Mouse (Mus musculus): ENCODE data around the gene Ccdc162.

Ccdc162 gene

GRCm38 (mm10) chr10:41632062-41632461, 84.4 kb downstream of the Ccdc162 start:
- no peak for DNase-seq

- no peak for DNase-seq
These were observed 89.4 kb downstream of the Ccdc162 start for GRCm38 (mm10) chr10:41626996-41627395.

GRCm38 (mm10) chr10:41619988-41620387, 96.4 kb downstream of the Ccdc162 start:
- no peak for DNase-seq

- no peak for DNase-seq
These were observed 100.9 kb downstream of the Ccdc162 start for GRCm38 (mm10) chr10:41615487-41615886.

- peak; percentile 54 for DNase-seq
These were observed 104.5 kb downstream of the Ccdc162 start for GRCm38 (mm10) chr10:41611941-41612340.

GRCm38 (mm10) chr10:41609475-41609874, 107.0 kb downstream of the Ccdc162 start:
- DNase-seq: peak; percentile 27

GRCm38 (mm10) chr10:41608485-41608884, 107.9 kb downstream of the Ccdc162 start:
- DNase-seq: no peak

- DNase-seq: no peak
These were observed 113.8 kb downstream of the Ccdc162 start for GRCm38 (mm10) chr10:41602667-41603066.

- no peak for DNase-seq
These were observed 114.4 kb downstream of the Ccdc162 start for GRCm38 (mm10) chr10:41601898-41602545.

- DNase-seq: no peak
These were observed 115.1 kb downstream of the Ccdc162 start for GRCm38 (mm10) chr10:41601302-41601701.

- DNase-seq: no peak
These were observed 117.4 kb downstream of the Ccdc162 start for GRCm38 (mm10) chr10:41599051-41599450.

- no peak for DNase-seq
These were observed 118.2 kb downstream of the Ccdc162 start for GRCm38 (mm10) chr10:41598221-41598620.

GRCm38 (mm10) chr10:41595550-41595949, 120.9 kb downstream of the Ccdc162 start:
- DNase-seq: no peak

- DNase-seq: peak; percentile 22
These were observed 121.5 kb downstream of the Ccdc162 start for GRCm38 (mm10) chr10:41594957-41595356.

- no peak for DNase-seq
These were observed 122.0 kb downstream of the Ccdc162 start for GRCm38 (mm10) chr10:41594433-41594832.

- no peak for DNase-seq
These were observed 127.8 kb downstream of the Ccdc162 start for GRCm38 (mm10) chr10:41588616-41589015.

GRCm38 (mm10) chr10:41586947-41587852, 129.2 kb downstream of the Ccdc162 start:
- no peak for DNase-seq

GRCm38 (mm10) chr10:41583383-41583782, 133.1 kb downstream of the Ccdc162 start:
- no peak for DNase-seq

GRCm38 (mm10) chr10:41582901-41583361, 133.5 kb downstream of the Ccdc162 start:
- DNase-seq: no peak

GRCm38 (mm10) chr10:41580441-41580840, 136.0 kb downstream of the Ccdc162 start:
- DNase-seq: peak; percentile 35

GRCm38 (mm10) chr10:41578541-41578940, 137.9 kb downstream of the Ccdc162 start:
- DNase-seq: peak; percentile 61

GRCm38 (mm10) chr10:41576328-41576833, 140.1 kb downstream of the Ccdc162 start:
- DNase-seq: no peak

- DNase-seq: peak; percentile 44
These were observed 140.7 kb downstream of the Ccdc162 start for GRCm38 (mm10) chr10:41575451-41576327.
